Mouse (Mus musculus): ENCODE data around the gene Plppr2.

Plppr2 gene

DNA sequence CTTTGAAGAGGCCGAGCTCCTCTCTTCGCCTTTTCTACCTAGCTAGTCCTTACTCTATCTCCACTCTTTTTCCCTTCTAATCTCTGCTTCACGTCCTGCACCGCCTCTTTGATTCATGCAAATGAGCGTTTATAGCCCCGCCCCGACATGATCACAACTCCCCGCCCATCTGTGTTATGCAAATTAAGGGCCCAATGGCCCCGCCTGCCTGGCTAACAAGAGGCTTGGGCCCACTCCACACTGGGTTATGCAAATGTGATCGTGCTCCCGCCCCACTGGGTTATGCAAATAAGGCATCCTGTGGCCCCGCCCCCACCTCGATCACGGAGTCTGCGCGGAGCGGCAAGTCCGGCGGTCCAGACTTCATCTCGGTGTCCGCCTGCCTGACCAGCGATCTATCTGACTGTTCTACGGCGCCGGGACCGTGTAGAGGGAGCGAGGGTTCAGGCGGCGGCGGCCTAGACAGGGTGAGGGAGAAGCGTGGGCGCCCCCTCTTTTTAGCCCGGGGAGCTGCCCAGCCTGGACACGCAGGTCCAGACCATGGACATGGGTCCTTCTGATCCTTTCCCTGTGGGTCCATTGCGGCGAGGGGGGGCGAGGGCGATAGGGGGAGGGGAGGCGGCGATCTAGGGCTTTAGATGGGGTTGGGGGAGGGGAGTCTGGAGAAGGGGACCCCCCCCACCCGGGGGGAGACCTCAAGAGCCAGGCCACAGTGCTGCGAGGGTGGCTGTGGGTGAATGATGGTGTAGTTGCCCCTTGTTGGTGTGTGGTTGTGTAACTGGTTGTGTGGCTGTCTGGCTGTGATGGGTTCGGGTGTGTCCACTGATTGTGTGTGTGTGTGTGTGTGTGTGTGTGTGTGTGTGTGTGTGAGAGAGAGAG lies at the start of gene Plppr2:
Plppr2 (plus strand) TSS at position 342 of the 879 bp plus-strand sequence.
- peak; percentile 83 for DNase-seq (ENCODE audit: low read depth)

DNA sequence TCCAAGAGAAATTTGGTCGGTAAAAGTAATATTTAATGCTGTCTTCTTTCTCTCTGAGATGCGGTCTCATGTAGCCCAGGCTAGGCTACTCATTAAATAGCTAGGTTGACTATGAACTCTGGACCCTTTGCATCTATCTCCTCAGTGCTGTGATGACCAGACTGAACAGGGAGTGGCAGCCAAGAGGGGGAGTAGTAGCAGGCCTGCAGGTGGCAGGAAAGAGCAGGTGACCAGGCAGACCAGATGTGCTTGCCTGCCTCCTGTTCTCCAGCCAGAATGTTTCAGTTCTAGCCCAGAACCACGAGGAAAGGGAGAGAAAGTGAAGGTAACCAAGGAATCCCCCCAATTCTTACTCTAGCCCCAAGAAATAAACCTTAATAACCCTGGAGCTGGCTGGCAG lies 47.6 kb upstream of the Plppr2 start:
- peak; percentile 31 for DNase-seq (ENCODE audit: low read depth)

DNA sequence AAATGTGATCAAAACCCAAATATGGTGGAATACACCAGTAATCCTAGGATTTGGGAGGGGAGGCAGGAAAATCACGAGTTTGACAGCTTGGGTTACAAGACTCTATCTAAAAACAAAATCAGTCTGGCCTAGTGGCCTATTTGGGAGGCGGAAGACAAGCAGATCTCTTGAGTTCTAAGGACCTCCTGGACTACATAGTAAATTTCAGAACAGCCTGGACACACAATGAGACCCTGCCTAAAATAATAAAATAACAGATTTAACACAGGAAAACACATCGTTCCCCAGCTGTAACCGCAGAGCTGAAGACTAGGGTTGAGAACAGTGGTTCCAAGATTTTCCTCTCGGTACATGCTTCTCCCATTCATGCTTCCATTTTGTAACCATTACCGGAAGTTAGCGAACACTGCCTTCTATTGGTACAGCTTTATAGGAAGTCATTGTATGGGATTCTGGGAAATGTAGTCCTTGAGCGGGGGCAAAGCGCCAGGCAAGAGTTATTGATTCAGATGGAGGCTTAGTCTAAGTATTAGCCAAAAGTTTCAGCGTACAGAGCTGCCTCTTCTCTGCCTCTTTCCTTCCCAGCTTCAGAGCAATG lies 35.5 kb upstream of the Plppr2 start:
- DNase-seq (ENCODE audit: low read depth): peak; percentile 75

DNA sequence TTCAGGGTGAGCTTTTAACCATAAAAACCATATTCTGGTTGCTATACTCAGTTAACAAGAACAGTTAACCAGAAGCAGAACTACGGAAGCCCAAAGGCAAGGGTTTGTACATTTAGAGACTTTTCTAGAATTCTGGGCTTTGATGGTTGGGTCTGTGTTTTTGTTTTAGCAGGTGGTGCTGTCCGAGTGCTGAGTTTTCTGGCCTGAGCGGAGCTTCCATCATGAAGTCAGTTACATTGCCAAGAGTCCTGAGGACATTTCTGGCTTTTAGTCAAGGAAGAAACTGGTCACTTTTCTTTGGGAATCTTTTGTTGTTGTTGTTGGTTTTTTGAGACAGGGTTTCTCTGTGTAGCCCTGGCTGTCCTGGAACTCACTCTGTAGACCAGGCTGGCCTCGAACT lies 32.8 kb upstream of the Plppr2 start:
- no peak for DNase-seq (ENCODE audit: low read depth)

DNA sequence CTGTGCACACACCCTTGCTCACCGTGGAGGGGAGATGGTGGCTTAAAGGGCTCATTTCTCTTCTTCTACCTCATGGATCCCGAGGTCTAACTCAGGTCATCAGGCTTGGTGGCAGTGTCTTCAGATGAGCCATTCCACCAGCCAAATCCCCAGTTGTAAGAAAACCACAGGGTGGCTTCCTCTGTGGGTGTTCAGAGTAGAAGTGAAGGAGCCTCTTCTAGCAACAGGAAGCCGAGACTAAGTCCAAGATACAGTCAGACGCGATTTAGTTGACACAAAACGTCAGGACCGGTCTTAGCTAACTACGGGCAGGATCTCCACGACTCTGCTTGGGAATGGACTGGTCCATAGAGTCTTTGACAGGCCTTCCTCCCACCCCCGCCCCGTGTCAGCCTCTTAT lies 28.6 kb upstream of the Plppr2 start:
- peak; percentile 54 for DNase-seq (ENCODE audit: low read depth)

DNA sequence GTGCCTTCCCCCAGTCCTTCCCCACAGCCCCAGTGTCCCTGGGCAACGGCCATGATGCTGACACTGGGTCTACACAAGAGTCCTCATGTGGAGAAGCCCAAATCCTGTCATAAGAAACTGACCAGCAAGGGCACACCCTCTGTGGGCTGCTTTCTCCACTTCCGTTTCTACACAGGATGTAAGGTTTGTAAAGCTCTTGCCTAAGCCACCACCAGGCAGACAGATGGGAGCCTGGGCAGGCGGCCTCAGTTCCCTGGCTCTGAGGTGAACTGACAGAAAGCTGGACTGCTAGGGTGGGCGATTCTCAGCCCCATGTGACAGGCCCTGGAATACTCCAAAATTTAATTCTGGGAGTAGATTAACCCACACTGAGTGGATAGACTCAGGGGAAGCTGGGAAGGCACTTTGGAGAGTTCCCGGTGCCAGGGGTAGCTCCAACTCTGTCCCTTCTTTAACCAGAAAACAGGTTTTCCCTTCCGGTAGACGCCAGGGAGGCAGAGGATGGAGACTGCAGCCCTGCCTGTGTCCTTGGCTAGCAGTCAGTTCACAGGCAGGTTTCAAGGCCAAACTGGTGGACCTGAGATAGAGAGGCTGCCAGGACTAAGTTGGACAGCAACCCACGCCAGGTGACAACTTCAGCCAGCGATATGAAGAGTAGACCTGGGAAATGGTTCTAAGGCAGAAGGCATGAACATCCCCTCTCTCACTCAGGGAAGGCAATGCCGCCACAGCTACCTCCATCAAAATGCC lies 27.2 kb upstream of the Plppr2 start:
- DNase-seq (ENCODE audit: low read depth): peak; percentile 33

DNA sequence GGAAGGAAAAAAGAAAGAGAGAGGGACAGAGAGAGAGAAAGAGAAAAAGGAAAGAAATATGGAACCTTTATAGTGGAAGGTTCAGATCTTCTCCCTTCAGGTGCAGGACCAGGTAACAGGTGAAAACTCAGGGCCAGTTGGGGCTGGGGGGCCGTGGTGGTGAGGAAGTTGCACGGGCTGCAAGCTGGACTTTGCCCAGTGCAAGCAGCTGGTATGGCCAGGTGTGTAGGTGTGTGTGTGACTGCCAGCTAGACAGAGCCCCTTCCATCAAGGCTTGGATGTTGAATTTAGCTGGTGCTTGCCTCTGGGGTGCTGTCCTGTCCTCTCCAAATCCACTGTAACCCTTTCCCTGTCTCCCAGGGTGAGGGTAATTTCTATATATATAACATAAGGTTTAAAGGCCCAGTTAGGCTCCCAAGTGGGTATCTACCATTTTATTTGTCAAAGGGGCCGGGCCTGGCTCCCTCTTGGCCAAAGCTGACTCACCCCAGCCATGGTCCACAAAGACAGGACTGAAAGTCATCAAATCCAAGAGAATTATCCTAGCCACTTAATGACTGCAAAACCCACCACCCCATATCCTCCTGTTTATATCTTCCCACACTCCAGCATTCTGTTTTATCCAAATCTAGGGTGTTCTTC lies 19.9 kb upstream of the Plppr2 start:
- DNase-seq (ENCODE audit: low read depth): no peak

DNA sequence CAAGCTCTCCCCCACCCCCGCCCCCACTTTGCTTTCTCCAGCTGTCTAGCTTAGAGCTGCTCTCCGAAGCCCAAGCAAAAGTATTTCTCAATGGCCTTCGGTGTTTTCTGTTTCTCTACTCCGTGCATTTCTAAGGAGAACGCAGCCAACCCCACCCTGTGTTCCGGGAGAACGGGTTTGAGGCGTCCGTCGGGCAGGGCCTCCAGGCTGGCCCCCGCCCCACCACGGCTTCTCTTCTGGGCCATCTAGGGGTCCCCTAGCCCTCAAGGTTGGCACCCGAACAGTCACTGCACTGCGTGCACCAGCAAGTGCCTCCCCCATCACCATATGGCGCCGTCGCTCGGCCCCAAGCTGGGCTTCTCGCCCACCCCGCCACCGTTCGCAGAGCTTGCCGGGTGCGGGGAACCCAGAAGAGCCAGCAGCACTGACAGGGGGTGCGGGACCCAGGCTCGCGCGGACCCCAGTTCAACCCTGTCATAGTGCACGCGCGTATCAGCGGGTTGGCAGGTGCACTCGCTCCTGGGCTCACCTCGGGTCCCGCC lies 19.3 kb upstream of the Plppr2 start:
- DNase-seq (ENCODE audit: low read depth): no peak

DNA sequence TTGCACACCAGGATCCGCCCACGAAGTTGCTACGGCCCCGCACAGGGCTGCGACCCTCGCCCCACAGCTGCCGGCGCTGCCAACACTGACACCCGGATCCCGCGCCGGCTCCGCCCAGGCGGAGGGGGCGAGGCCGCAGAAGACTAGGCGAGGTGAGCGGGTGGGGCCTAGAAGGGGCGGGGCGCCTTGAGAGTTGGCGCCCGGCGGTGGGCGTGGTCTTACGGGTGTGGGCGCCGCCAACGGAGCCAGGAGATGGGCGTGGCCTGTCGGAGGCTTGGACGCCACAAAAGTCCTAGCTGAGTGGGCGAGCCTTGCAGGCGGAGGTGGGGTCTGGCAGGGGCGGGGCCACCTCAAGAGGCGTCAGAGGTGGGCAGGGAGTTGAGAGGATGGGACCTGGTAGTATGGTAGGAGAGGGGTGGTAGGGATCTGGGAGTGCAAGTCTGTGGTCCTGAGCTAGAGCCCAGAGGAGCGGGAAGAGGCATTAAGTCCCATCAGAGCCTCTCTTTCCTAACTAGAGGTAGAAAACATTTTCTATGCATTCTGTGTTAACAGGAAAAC lies 18.7 kb upstream of the Plppr2 start, which contains the start of gene Rab3d:
Rab3d (minus strand) TSS at position 158 of the 558 bp plus-strand sequence.
- DNase-seq (ENCODE audit: low read depth): peak; percentile 96

DNA sequence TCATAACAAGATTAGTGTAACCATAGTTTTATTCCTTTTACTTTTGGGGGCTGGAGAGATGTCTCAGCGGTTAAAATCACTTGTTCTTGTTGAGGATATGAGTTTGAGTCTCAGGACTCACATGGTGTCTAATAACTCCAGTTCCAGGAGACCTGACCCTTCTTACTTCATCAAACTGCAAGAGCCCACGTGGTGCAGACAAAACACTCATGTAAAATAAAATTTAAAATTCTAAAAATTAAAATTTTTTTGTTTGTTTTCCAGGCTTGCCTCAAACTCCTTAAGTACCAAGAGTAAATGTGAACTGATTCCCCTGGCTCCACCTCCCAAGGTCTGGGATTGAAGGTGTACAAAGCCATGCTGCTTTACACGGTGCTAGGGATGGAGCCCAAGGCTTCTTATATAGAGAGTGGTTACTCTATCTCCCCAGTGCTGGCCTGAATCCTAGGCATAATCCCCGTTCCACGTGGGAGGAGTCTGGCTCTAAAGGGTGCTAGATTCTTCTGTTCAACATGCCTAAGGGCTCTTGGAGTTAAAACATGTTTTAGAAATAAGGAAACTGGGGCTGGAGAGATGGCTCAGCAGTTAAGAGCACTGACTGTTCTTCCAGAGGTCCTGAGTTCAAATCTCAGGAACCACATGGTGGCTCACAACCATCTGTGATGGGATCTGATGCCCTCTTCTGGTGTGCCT lies 18.0 kb upstream of the Plppr2 start:
- no peak for DNase-seq (ENCODE audit: low read depth)

DNA sequence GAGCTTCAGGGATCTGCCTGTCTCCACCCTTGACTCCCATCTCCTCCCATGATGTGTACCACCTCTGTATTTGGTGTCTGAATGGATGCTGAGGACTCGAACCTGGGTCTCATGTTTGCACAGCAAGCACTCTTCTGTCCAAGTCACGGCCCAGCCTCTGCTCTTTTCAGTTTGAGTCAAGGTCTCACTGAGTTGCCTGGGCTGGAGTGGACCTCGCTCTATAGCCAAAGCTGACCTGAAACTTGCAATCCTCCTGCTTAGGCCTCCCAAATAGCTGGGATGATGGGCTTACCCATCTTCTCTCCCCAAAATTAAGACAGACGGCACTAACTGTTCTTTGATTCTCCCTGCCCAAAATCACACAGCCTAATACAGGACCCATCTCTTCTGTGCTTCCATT lies 13.8 kb upstream of the Plppr2 start:
- DNase-seq (ENCODE audit: low read depth): no peak

DNA sequence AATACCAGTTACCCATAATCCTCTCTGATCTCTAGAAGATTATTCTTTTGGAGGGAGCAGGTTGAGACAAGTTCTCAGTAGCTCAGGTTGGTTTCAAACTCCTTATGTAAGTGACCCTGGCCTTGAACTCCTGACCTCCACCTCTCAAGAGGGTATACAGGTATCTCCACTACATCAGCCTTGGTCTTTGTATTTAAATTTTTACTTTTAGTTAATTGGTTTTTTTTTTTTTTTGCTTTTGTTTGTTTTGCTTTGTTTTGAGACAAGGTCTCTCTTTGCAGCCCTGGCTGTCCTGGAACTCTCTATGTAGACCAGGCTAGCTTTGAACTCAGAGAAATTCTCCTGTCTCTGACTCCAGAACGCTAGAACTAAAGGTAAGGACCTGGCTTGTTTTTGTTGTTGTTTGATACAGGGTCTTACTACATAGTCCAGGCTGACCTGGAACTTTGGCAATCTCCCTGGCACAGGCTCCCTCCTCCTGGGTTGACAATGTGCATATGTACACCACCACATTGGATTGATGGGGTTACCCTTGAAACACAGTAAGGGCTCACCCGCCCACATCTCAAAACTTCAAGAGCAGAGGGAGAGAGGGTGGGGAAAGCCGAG lies 13.2 kb upstream of the Plppr2 start:
- no peak for DNase-seq (ENCODE audit: low read depth)

DNA sequence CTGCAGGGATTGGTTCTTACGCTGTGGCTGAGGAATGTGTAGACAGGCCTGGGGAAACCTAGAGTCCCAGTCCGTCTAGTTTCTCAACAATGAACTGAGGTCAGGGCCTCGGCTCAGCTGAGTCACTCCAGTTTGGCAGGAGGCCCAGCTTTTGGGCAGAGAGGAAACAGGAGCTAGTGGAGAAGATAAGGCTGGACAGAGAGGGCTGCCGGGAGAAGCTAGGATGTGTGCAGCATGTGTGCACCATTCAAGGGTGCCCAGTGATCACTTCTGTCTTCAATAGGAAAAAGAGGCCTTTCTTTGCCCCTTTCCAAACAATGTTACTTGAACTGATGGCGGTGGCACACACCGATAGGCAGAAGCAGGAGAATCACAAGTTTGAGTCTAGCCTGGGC lies 12.7 kb upstream of the Plppr2 start:
- DNase-seq (ENCODE audit: low read depth): no peak

DNA sequence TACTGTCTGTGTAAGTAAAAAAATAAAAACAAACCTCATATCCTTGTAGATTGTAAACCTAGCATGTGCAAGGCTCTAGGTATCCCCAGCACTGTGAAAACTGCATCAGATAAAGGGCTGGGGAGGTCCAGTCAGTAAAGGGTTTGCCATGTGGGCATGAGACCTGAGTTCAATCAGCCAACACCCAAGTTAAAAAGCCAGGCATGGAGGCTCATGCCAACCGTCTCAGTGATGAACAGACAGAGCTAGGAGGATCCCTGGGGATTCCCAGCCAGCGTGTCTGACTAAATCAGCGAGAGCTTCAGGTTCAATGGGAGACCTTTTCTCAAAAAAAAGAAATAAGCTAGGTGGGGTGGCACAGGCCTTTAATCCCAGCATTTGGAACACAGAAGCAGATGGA lies 11.8 kb upstream of the Plppr2 start:
- DNase-seq (ENCODE audit: low read depth): no peak

DNA sequence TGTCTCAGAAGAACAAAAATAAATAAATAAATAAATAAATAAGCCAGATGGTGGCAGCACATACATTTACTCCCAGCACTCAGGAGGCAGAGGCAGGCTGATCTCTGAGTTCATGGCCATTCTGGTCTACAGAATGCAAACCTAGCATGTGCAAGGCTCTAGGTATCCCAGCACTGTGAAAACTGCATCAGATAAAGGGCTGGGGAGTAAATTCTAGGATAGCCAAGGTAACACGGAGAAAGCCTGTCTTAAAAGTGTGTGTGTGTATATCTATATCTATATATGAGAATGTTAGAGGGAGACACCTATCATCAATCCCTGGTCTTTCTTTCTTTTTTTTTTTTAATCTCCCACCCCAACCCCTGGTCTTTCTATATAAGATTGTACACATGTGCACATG lies 11.3 kb upstream of the Plppr2 start:
- no peak for DNase-seq (ENCODE audit: low read depth)

DNA sequence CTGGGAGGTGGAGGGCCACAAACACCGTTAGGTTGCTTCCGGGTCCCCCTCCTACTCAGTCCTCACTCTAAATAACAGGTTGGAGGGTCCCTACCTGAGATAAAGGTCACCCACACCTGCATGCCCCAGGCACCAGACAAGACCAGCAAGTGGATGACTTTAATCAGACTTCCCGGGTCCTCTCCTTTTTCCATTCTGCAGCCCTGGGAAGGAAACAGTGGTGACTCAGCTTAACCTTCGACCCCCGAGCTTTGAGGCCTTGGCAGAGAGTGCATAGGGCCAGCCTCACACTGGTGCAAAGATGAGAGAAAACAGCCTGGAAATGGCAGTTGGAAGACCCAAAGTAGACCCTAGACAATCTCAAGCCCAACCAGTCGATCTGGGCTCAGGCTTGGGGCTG lies 10.7 kb upstream of the Plppr2 start:
- no peak for DNase-seq (ENCODE audit: low read depth)

DNA sequence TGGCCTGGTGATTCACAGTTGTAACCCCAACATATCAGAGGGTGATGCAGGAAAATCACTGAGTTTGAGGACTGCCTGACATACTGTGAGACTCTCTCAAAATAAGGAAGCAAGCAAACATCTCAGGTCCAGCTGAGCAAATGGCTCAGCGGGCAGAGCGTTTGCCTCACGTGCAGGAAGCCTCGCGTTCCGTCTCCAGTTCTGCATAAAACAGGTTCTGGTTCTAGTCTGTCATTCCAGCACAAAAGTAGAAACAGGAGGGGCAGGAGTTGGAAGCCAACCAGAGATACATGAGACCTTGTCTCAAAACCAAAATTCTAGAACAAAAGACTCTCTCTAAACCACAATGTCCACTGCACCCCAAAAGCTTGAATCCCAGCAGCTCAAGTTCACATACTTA lies 10.0 kb upstream of the Plppr2 start:
- no peak for DNase-seq (ENCODE audit: low read depth)

DNA sequence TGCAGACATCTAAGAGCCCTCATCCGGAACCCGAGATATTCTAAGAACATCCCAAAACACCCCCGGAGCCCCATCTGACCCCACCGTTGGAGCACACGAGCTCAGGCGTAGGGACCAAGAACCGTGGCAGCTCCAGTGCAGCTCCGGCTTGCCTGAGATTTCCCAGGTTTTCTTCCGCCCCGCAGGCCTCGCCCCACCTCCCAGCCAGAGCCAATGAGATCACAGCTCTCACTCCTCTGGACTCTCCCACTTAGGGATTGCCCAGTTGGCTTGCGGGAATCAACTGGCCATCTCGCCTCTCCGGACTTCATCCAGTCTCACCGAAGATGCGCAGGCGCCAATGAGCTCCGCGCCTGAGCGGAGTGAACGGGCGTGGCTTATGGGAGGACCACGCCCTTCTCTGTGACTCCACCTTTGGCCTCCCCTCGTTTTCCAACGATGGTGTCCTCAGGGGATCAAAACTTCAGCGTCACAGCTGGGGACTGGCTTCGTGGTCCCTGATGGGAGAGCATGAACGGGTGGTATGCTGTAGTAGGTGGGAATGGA lies 9.6 kb upstream of the Plppr2 start, which contains the start of the genes Ccdc159 and Tmem205:
Ccdc159 (plus strand) TSS at position 264 of the 546 bp plus-strand sequence.
Tmem205 (minus strand) TSS at position 349 of the 546 bp plus-strand sequence.
- DNase-seq (ENCODE audit: low read depth): no peak

DNA sequence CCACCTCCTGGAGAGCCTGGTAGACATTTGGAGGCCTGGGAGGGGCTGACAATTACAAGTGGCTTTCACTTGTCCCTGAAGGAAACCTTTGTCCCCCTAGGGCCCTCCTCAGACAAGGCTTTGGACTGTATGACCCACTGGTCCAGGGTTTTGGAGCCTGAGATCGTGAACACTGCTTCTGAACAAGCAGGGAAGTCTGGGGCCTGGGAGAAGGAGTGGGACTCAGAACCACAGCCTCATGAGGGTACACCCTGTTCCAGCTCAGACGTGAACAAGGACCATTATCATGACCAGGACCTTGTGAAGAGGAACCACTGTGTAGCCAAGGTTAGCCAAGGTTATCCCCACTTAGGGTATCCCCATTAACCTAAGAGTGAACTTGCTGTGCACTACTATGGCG lies 7.6 kb upstream of the Plppr2 start:
- no peak for DNase-seq (ENCODE audit: low read depth)

DNA sequence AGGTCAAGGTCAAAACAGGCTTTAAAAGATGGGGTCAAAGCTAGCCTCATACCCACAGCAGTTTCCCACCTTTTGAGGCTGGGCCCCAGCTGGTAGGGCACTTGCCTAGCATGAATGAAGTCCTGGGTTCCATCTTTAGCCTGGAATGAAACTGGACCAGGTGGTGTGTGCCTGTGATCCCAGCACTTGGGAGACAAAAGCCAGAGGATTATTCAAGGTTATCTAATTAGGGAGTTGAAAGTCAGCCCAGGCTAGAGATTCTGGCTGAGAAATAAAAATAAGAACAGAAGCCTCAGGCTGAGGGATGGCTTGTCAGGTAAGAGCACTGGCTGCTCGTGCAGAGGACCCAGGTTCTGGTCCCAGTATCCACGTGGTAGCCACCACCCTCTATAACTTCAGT lies 4.8 kb upstream of the Plppr2 start:
- no peak for DNase-seq (ENCODE audit: low read depth)
